Mouse (Mus musculus): Measurements from ENCODE around the gene Cd37. TPM values are rescaled to one million over a fixed set of nuclear protein-coding genes. Genes with fewer than 3 reads are reported as not detected.
"Not testable (repeated sequence)": the region's sequence is repeated elsewhere in the genome, so short reads cannot be mapped to it uniquely, and the experiment has no call there.

Gene Cd37
- polyA plus RNA-seq, 1 experiment from 2014 or later: 2.6 TPM

GRCm38 (mm10) chr7:45264348-45264747 lies 25.4 kb upstream of the Cd37 start:
- H3K36me3 ChIP-seq (ENCODE audit: insufficient read depth, low read length): no peaks in the 10 kb centered on the region
- no peak overlapping the region for H3K9ac ChIP-seq (ENCODE audit: low read depth, low read length)
- no peak for DNase-seq (ENCODE audit: low spot score)
- H3K27ac ChIP-seq: no peak overlapping the region
- no peaks in the 10 kb centered on the region for H3K9me3 ChIP-seq (replicated peaks; ENCODE audit: low read length)
- WGBS: 84% methylated on average over 3 of the region's 3 CpGs
- no peak for ATAC-seq (replicated peaks; ENCODE audit: low FRiP score, low read depth)
- H3K4me2 ChIP-seq (ENCODE audit: low read length): no peak overlapping the region
- TF ChIP-seq CTCF (IDR thresholded peaks at IDR 0.05; ENCODE audit: low read depth): peak; percentile 36; the same call in 1 of the 2 replicates
- H3K27me3 ChIP-seq (ENCODE audit: insufficient read depth, low read length): no peaks in the 10 kb centered on the region
- H3K4me3 ChIP-seq (replicated peaks; ENCODE audit: low read depth, low read length): no peak overlapping the region
- no peaks in the 10 kb centered on the region for H3K4me1 ChIP-seq (replicated peaks; ENCODE audit: insufficient read depth, low read length)

GRCm38 (mm10) chr7:45263006-45263607 lies 24.2 kb upstream of the Cd37 start:
- Histone ChIP-seq H3K4me3 (replicated peaks; ENCODE audit: low read depth, low read length) (no peak overlapping the region), H3K27me3 (ENCODE audit: insufficient read depth, low read length) (no peaks in the 10 kb centered on the region), H3K4me1 (replicated peaks; ENCODE audit: insufficient read depth, low read length) (no peaks in the 10 kb centered on the region), H3K4me2 (ENCODE audit: low read length) (no peak overlapping the region), H3K27ac (no peak overlapping the region), H3K36me3 (ENCODE audit: insufficient read depth, low read length) (no peaks in the 10 kb centered on the region), H3K9ac (ENCODE audit: low read depth, low read length) (no peak overlapping the region), H3K9me3 (replicated peaks; ENCODE audit: low read length) (no peaks in the 10 kb centered on the region)
- ATAC-seq (replicated peaks; ENCODE audit: low FRiP score, low read depth) (no peak), DNase-seq (ENCODE audit: low spot score) (no peak)
- WGBS: 55% methylated on average over 7 of the region's 7 CpGs
- no peak for TF ChIP-seq CTCF (IDR thresholded peaks at IDR 0.05; ENCODE audit: low read depth)

GRCm38 (mm10) chr7:45262266-45262665 lies 23.4 kb upstream of the Cd37 start:
- Histone ChIP-seq H3K4me2 (ENCODE audit: low read length) (no peak overlapping the region), H3K9ac (ENCODE audit: low read depth, low read length) (no peak overlapping the region), H3K27me3 (ENCODE audit: insufficient read depth, low read length) (no peaks in the 10 kb centered on the region), H3K4me3 (replicated peaks; ENCODE audit: low read depth, low read length) (no peak overlapping the region), H3K4me1 (replicated peaks; ENCODE audit: insufficient read depth, low read length) (no peaks in the 10 kb centered on the region), H3K27ac (no peak overlapping the region), H3K9me3 (replicated peaks; ENCODE audit: low read length) (no peaks in the 10 kb centered on the region), H3K36me3 (ENCODE audit: insufficient read depth, low read length) (no peaks in the 10 kb centered on the region)
- DNase-seq (ENCODE audit: low spot score): no peak
- WGBS: 52% methylated on average over 7 of the region's 7 CpGs
- TF ChIP-seq CTCF (IDR thresholded peaks at IDR 0.05; ENCODE audit: low read depth): no peak
- ATAC-seq (replicated peaks; ENCODE audit: low FRiP score, low read depth): no peak

- Histone ChIP-seq H3K27me3 (ENCODE audit: insufficient read depth, low read length) (no peaks in the 10 kb centered on the region), H3K9ac (ENCODE audit: low read depth, low read length) (no peak overlapping the region), H3K4me3 (replicated peaks; ENCODE audit: low read depth, low read length) (no peak overlapping the region), H3K9me3 (replicated peaks; ENCODE audit: low read length) (no peaks in the 10 kb centered on the region), H3K4me1 (replicated peaks; ENCODE audit: insufficient read depth, low read length) (no peaks in the 10 kb centered on the region), H3K36me3 (ENCODE audit: insufficient read depth, low read length) (no peaks in the 10 kb centered on the region), H3K27ac (no peak overlapping the region), H3K4me2 (ENCODE audit: low read length) (no peak overlapping the region)
- WGBS: 81% methylated on average over 8 of the region's 8 CpGs
- ATAC-seq (replicated peaks; ENCODE audit: low FRiP score, low read depth) (no peak), DNase-seq (ENCODE audit: low spot score) (no peak)
- no peak for TF ChIP-seq CTCF (IDR thresholded peaks at IDR 0.05; ENCODE audit: low read depth)
These were observed 20.4 kb upstream of the Cd37 start for GRCm38 (mm10) chr7:45259281-45259680.

- no peak for TF ChIP-seq CTCF (IDR thresholded peaks at IDR 0.05; ENCODE audit: low read depth)
- 45% methylated on average over 11 of the region's 11 CpGs for WGBS
- H3K4me1 ChIP-seq (replicated peaks; ENCODE audit: insufficient read depth, low read length): no peaks in the 10 kb centered on the region
- no peak overlapping the region for H3K27ac ChIP-seq
- no peak overlapping the region for H3K9ac ChIP-seq (ENCODE audit: low read depth, low read length)
- H3K36me3 ChIP-seq (ENCODE audit: insufficient read depth, low read length): no peaks in the 10 kb centered on the region
- H3K4me3 ChIP-seq (replicated peaks; ENCODE audit: low read depth, low read length): no peak overlapping the region
- H3K27me3 ChIP-seq (ENCODE audit: insufficient read depth, low read length): no peaks in the 10 kb centered on the region
- no peak for ATAC-seq (replicated peaks; ENCODE audit: low FRiP score, low read depth)
- no peaks in the 10 kb centered on the region for H3K9me3 ChIP-seq (replicated peaks; ENCODE audit: low read length)
- no peak for DNase-seq (ENCODE audit: low spot score)
- H3K4me2 ChIP-seq (ENCODE audit: low read length): no peak overlapping the region
These were observed 18.3 kb upstream of the Cd37 start for GRCm38 (mm10) chr7:45257063-45257840.

GRCm38 (mm10) chr7:45255822-45256221 lies 16.9 kb upstream of the Cd37 start:
- H3K27ac ChIP-seq; H3K4me2 ChIP-seq (ENCODE audit: low read length); H3K27me3 ChIP-seq (ENCODE audit: insufficient read depth, low read length); H3K9ac ChIP-seq (ENCODE audit: low read depth, low read length); H3K9me3 ChIP-seq (replicated peaks; ENCODE audit: low read length); H3K4me3 ChIP-seq (replicated peaks; ENCODE audit: low read depth, low read length); DNase-seq (ENCODE audit: low spot score); H3K4me1 ChIP-seq (replicated peaks; ENCODE audit: insufficient read depth, low read length); H3K36me3 ChIP-seq (ENCODE audit: insufficient read depth, low read length); ATAC-seq (replicated peaks; ENCODE audit: low FRiP score, low read depth): not testable (repeated sequence)
- WGBS: 56% methylated on average over 5 of the region's 7 CpGs
